Mouse (Mus musculus) lung, postnatal 0 days (tissue): ENCODE measurements around the gene Adra1d. TPM values are rescaled to one million over a fixed set of nuclear protein-coding genes. Genes with fewer than 3 reads are reported as not detected.

Experiments
- ATAC-seq: fragments of 200-750 bp; cut with Nextera tagmentation; 2 replicates; pipeline ENCODE4 v1.8.0; 2017; ENCODE audit warnings: moderate library complexity
- DNase-seq: peaks from one replicate; pipeline ENCODE4 v3.0.0-alpha.2; 2016; ENCODE audit warnings: low spot score
- H3K27ac ChIP-seq: fragments of 300-500 bp; sonication (generic); 2 replicates; pipeline ENCODE4 v1.5.1; 2014; ENCODE audit warnings: antibody characterized with exemption, mild to moderate bottlenecking, low read length, mixed read lengths
- H3K27me3 ChIP-seq: fragments of 300-500 bp; sonication (generic); replicated peaks from 2 replicates; pipeline ENCODE4 v1.6.1; 2014; ENCODE audit warnings: low read length, mixed read lengths; ENCODE audit not compliant: insufficient read depth
- H3K36me3 ChIP-seq: fragments of 300-500 bp; sonication (generic); 2 replicates; pipeline ENCODE4 v1.6.1; 2014; ENCODE audit warnings: low read length, mixed read lengths; ENCODE audit not compliant: insufficient read depth
- H3K4me1 ChIP-seq: fragments of 300-500 bp; sonication (generic); 2 replicates; pipeline ENCODE4 v1.6.1; 2014; ENCODE audit warnings: antibody characterized with exemption, low read depth, low read length, mixed read lengths; ENCODE audit not compliant: insufficient read depth
- H3K4me2 ChIP-seq: fragments of 300-500 bp; sonication (generic); replicated peaks from 2 replicates; pipeline ENCODE4 v1.6.1; 2014; ENCODE audit warnings: low read depth, mild to moderate bottlenecking, low read length, moderate library complexity, mixed read lengths
- H3K4me3 ChIP-seq: fragments of 300-500 bp; sonication (generic); 2 replicates; pipeline ENCODE4 v1.5.1; 2014; ENCODE audit warnings: low read depth, low read length
- H3K9ac ChIP-seq: fragments of 300-500 bp; sonication (generic); replicated peaks from 2 replicates; pipeline ENCODE4 v1.6.1; 2014; ENCODE audit warnings: low read depth, mild to moderate bottlenecking
- H3K9me3 ChIP-seq: fragments of 300-500 bp; sonication (generic); 2 replicates; pipeline ENCODE4 v1.6.1; 2016; ENCODE audit warnings: low read length, mixed read lengths
- CTCF ChIP-seq: IDR thresholded peaks from 2 replicates; pipeline ENCODE4 v1.5.1; 2016; ENCODE audit warnings: antibody characterized with exemption, mild to moderate bottlenecking
- EP300 ChIP-seq: IDR thresholded peaks from 2 replicates; pipeline ENCODE4 v1.6.1; 2016; ENCODE audit warnings: antibody characterized with exemption, mild to moderate bottlenecking, control low read depth
- WGBS: fragments of 180-500 bp; shearing (Covaris S2); extraction: QIAGEN DNeasy Blood & Tissue Kit; methylation state at CpG from one replicate; pipeline ENCODE4 v1.1.7; 2014; 5-methylcytosine and 5-hydroxymethylcytosine counted together
- polyA plus RNA-seq: library from polyadenylated mRNA; unstranded; fragments of >200 nt; fragmentation: Nextera tagmentation; extraction: Ambion mirVana; gene quantifications from 2 replicates; pipeline ENCODE4 v1.2.1, GENCODE M21; 2015

Adra1d gene
- polyA plus RNA-seq, 1 experiment from 2014 or later: 2.4 TPM

- no peak overlapping the region for H3K4me2 ChIP-seq
- H3K27me3 ChIP-seq: no peaks in the 10 kb centered on the region
- DNase-seq: no peak
- WGBS: 58% methylated on average over 5 of the region's 5 CpGs
- no peak overlapping the region for H3K27ac ChIP-seq
- H3K9me3 ChIP-seq: no peaks in the 10 kb centered on the region
- no peak for TF ChIP-seq EP300
- TF ChIP-seq CTCF: no peak
- H3K4me1 ChIP-seq: 0 out of 2 replicates have a peak, but pooled peaks cover 4% of the 10 kb centered on the region
- H3K9ac ChIP-seq: no peak overlapping the region
- ATAC-seq: 0 out of 2 replicates have a peak, but pooled peaks have one; percentile 32
- H3K4me3 ChIP-seq: no peak overlapping the region
- H3K36me3 ChIP-seq: no peaks in the 10 kb centered on the region
Measured at GRCm38 (mm10) chr2:131502561-131502960, 59.5 kb downstream of the Adra1d start.

- Histone ChIP-seq H3K27ac (no peak overlapping the region), H3K36me3 (no peaks in the 10 kb centered on the region), H3K27me3 (no peaks in the 10 kb centered on the region), H3K4me1 (0 out of 2 replicates have a peak, but pooled peaks cover 4% of the 10 kb centered on the region), H3K4me2 (no peak overlapping the region), H3K9me3 (no peaks in the 10 kb centered on the region), H3K4me3 (no peak overlapping the region), H3K9ac (no peak overlapping the region)
- no peak for TF ChIP-seq CTCF
- no peak for TF ChIP-seq EP300
- no peak for DNase-seq
- ATAC-seq: no peak
- 47% methylated on average over 5 of the region's 5 CpGs for WGBS
Measured at GRCm38 (mm10) chr2:131501886-131502285, 60.2 kb downstream of the Adra1d start.

GRCm38 (mm10) chr2:131499290-131499845, 62.7 kb downstream of the Adra1d start:
- Histone ChIP-seq H3K4me2 (no peak overlapping the region), H3K27me3 (no peaks in the 10 kb centered on the region), H3K9me3 (no peaks in the 10 kb centered on the region), H3K9ac (no peak overlapping the region), H3K4me1 (peaks cover 7% of the 10 kb centered on the region; the same call in 1 of the 2 replicates), H3K36me3 (no peaks in the 10 kb centered on the region), H3K4me3 (no peak overlapping the region), H3K27ac (no peak overlapping the region)
- ATAC-seq (no peak), DNase-seq (no peak)
- WGBS: 75% methylated on average over 5 of the region's 5 CpGs
- TF ChIP-seq CTCF: no peak
- TF ChIP-seq EP300: no peak

- no peak for ATAC-seq
- WGBS: 69% methylated on average over 7 of the region's 7 CpGs
- Histone ChIP-seq H3K36me3 (no peaks in the 10 kb centered on the region), H3K4me1 (peaks cover 7% of the 10 kb centered on the region; the same call in 1 of the 2 replicates), H3K9me3 (no peaks in the 10 kb centered on the region), H3K4me3 (no peak overlapping the region), H3K27me3 (no peaks in the 10 kb centered on the region), H3K9ac (no peak overlapping the region), H3K4me2 (no peak overlapping the region), H3K27ac (no peak overlapping the region)
- TF ChIP-seq EP300 (no peak), CTCF (no peak)
- DNase-seq: no peak
Measured at GRCm38 (mm10) chr2:131498219-131498618, 63.9 kb downstream of the Adra1d start.

- WGBS: 96% methylated on average over 4 of the region's 4 CpGs
- Histone ChIP-seq H3K4me3 (no peak overlapping the region), H3K4me2 (no peak overlapping the region), H3K27ac (no peak overlapping the region), H3K4me1 (peaks cover 7% of the 10 kb centered on the region; the same call in 1 of the 2 replicates), H3K9me3 (no peaks in the 10 kb centered on the region), H3K36me3 (no peaks in the 10 kb centered on the region), H3K27me3 (no peaks in the 10 kb centered on the region), H3K9ac (no peak overlapping the region)
- no peak for TF ChIP-seq EP300
- TF ChIP-seq CTCF: no peak
- no peak for DNase-seq
- ATAC-seq: no peak
Measured at GRCm38 (mm10) chr2:131497224-131497856, 64.7 kb downstream of the Adra1d start.

GRCm38 (mm10) chr2:131496125-131496820, 65.8 kb downstream of the Adra1d start:
- no peaks in the 10 kb centered on the region for H3K9me3 ChIP-seq
- peaks cover 7% of the 10 kb centered on the region; the same call in 1 of the 2 replicates for H3K4me1 ChIP-seq
- no peaks in the 10 kb centered on the region for H3K36me3 ChIP-seq
- H3K27me3 ChIP-seq: no peaks in the 10 kb centered on the region
- 83% methylated on average over 5 of the region's 5 CpGs for WGBS
- H3K4me3 ChIP-seq: no peak overlapping the region
- no peak overlapping the region for H3K9ac ChIP-seq
- no peak for TF ChIP-seq CTCF
- TF ChIP-seq EP300: no peak
- no peak for ATAC-seq
- H3K27ac ChIP-seq: no peak overlapping the region
- H3K4me2 ChIP-seq: no peak overlapping the region
- no peak for DNase-seq

Other genes starting within 250 kb of the Adra1d start
- gene Rnf24, start 209.4 kb downstream of the Adra1d start, polyA plus RNA-seq: 1.3 and 1.6 TPM in 2 replicates
- 31.0 and 31.1 TPM in 2 replicates for gene Smox, start 70.8 kb downstream of the Adra1d start, polyA plus RNA-seq